Mouse (Mus musculus) liver, embryonic 11.5 days (tissue): ENCODE measurements around the gene Lrp11. TPM values are rescaled to one million over a fixed set of nuclear protein-coding genes. Genes with fewer than 3 reads are reported as not detected.

Experiments
- ATAC-seq: fragments of 200-750 bp; cut with Nextera tagmentation; replicated peaks from 2 replicates; pipeline ENCODE4 v1.8.0; 2017; ENCODE audit warnings: moderate number of reproducible peaks, mild to moderate bottlenecking, moderate TSS enrichment, moderate library complexity; ENCODE audit not compliant: low FRiP score
- DNase-seq: peaks from one replicate; pipeline ENCODE4 v3.0.0-alpha.2; 2017; ENCODE audit warnings: low spot score
- H3K27ac ChIP-seq: fragments of 300-500 bp; sonication (generic); 2 replicates; pipeline ENCODE4 v1.5.1; 2014; ENCODE audit warnings: mild to moderate bottlenecking, low read depth, low read length, control low read depth
- H3K27me3 ChIP-seq: fragments of 300-500 bp; sonication (generic); replicated peaks from 2 replicates; pipeline ENCODE4 v1.6.1; 2014; ENCODE audit warnings: low read length, mixed read lengths; ENCODE audit not compliant: control insufficient read depth, insufficient read depth
- H3K36me3 ChIP-seq: fragments of 300-500 bp; sonication (generic); 2 replicates; pipeline ENCODE4 v1.6.1; 2014; ENCODE audit warnings: mild to moderate bottlenecking, low read length, moderate library complexity, mixed read lengths; ENCODE audit not compliant: control insufficient read depth, insufficient read depth
- H3K4me1 ChIP-seq: fragments of 300-500 bp; sonication (generic); replicated peaks from 2 replicates; pipeline ENCODE4 v1.6.1; 2014; ENCODE audit warnings: low read length, mixed read lengths; ENCODE audit not compliant: control insufficient read depth, insufficient read depth
- H3K4me2 ChIP-seq: fragments of 300-500 bp; sonication (generic); 2 replicates; pipeline ENCODE4 v1.6.1; 2014; ENCODE audit warnings: mild to moderate bottlenecking, control low read depth, moderate library complexity
- H3K4me3 ChIP-seq: fragments of 300-500 bp; sonication (generic); 2 replicates; pipeline ENCODE4 v1.5.1; 2014; ENCODE audit warnings: low read depth, low read length, control low read depth
- H3K9ac ChIP-seq: fragments of 300-500 bp; sonication (generic); 2 replicates; pipeline ENCODE4 v1.6.1; 2014; ENCODE audit warnings: low read depth, low read length, control low read depth
- H3K9me3 ChIP-seq: fragments of 300-500 bp; sonication (generic); 2 replicates; pipeline ENCODE4 v1.6.1; 2016; ENCODE audit warnings: low read length, inconsistent platforms, mixed read lengths; ENCODE audit not compliant: control insufficient read depth
- WGBS: fragments of 180-500 bp; shearing (Covaris S2); extraction: QIAGEN DNeasy Blood & Tissue Kit; methylation state at CpG from one replicate; pipeline ENCODE4 v1.1.7; 2014; 5-methylcytosine and 5-hydroxymethylcytosine counted together
- polyA plus RNA-seq: library from polyadenylated mRNA; unstranded; fragments of >200 nt; fragmentation: Nextera tagmentation; extraction: Ambion mirVana; gene quantifications from 2 replicates; pipeline ENCODE4 v1.2.1, GENCODE M21; 2014

Gene Lrp11
- 1.8 and 2.3 TPM in 2 replicates for polyA plus RNA-seq

DNA sequence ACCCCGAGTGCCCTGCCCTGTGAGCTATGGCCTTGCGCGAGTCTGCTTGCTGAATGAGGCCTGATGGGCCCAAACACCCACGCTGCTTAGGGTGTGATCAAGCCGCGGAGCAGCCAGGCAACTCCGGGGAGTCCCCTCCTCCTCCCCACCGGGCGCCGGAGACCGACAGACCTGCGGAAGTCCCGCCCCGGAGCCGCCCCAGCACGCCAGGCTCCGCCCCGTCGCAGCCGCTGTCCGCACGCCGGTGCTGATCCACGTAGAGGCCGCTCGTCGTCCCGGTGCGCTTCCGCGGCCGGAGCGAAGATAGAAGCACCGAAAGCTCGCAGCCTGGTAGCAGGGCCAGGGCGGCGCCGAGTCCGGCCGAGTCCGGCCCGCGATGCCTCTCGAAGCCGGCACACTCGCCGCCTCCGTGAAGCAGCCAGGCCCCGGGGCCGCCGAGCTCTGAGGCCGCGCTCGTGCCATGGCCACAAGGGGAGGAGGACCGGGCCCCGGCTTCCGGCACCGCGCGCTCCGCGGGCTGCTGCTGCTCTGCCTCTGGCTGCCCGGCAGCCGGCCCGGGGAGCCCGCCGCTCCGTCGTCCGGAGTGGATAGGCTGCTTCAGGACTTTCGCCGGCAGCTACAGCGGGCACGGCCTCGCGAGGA, at the start of gene Lrp11:
Lrp11 (plus strand) TSS at position 209 of the 642 bp plus-strand sequence.
- H3K4me1 ChIP-seq = no peaks in the 10 kb centered on the region
- peak within 1 kb of the TSS; percentile 73 for H3K4me3 ChIP-seq
- 0% methylated on average over 65 of the region's 76 CpGs for WGBS

DNA sequence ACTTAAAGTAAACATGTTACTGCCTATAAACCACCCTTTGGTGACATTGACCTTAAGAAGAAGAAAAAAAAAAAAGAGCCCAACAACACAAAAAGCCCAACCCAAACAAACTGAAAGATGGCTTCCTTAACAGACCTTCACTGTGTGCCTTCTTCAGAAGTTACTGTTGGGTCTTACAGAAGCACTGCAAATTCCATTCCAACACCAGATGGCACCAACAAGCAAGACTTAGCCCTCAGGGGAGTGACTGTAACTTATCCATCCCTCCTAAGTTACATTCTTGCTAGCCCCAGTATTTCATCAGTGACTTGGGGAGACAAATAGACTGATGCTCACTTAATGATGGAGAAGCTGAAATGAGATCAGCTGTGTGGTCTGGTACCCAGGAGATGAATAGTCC, 11.6 kb upstream of the Lrp11 start:
- H3K4me2 ChIP-seq = no peak overlapping the region
- no peaks in the 10 kb centered on the region for H3K36me3 ChIP-seq
- ATAC-seq = no peak
- H3K4me3 ChIP-seq = no peak overlapping the region
- DNase-seq = no peak
- no peak overlapping the region for H3K9ac ChIP-seq
- H3K4me1 ChIP-seq = no peaks in the 10 kb centered on the region
- H3K9me3 ChIP-seq = no peaks in the 10 kb centered on the region
- H3K27me3 ChIP-seq = no peaks in the 10 kb centered on the region
- H3K27ac ChIP-seq = no peak overlapping the region

More for the DNA sequence above, at the start of gene Lrp11:
- H3K36me3 ChIP-seq = no peaks in the 10 kb centered on the region
- no peaks in the 10 kb centered on the region for H3K9me3 ChIP-seq
- H3K4me2 ChIP-seq = peak within 1 kb of the TSS; percentile 100
- peak within 1 kb of the TSS; percentile 53 for H3K9ac ChIP-seq
- peaks cover 14% of the 10 kb centered on the region for H3K27me3 ChIP-seq
- no peak within 1 kb of the TSS for H3K27ac ChIP-seq
- ATAC-seq = peak; percentile 93
- DNase-seq = peak; percentile 95

DNA sequence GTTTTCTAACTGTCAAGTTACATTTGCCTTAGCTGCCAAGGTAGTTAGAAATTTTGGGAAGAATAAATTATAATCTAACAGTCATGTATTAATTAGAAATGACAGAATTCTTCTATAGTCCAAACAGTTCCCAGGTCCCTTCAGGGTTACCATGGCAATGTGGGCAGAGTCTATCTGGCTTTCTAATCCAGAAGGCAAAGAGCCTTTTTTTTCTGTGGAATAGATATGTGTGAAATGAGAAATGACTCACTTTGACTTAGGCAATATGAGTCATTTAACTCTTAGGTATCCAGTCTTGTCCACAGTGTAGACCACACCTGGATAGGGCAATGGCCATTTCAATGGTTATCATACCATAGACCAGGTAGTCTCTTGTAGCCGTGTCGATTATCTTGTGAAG, 8.2 kb upstream of the Lrp11 start:
- DNase-seq (no peak), ATAC-seq (no peak)
- Histone ChIP-seq H3K36me3 (no peaks in the 10 kb centered on the region), H3K4me2 (no peak overlapping the region), H3K4me1 (no peaks in the 10 kb centered on the region), H3K27ac (no peak overlapping the region), H3K4me3 (no peak overlapping the region), H3K27me3 (no peaks in the 10 kb centered on the region), H3K9me3 (no peaks in the 10 kb centered on the region), H3K9ac (no peak overlapping the region)
- WGBS = 89% methylated on average over 2 of the region's 2 CpGs

DNA sequence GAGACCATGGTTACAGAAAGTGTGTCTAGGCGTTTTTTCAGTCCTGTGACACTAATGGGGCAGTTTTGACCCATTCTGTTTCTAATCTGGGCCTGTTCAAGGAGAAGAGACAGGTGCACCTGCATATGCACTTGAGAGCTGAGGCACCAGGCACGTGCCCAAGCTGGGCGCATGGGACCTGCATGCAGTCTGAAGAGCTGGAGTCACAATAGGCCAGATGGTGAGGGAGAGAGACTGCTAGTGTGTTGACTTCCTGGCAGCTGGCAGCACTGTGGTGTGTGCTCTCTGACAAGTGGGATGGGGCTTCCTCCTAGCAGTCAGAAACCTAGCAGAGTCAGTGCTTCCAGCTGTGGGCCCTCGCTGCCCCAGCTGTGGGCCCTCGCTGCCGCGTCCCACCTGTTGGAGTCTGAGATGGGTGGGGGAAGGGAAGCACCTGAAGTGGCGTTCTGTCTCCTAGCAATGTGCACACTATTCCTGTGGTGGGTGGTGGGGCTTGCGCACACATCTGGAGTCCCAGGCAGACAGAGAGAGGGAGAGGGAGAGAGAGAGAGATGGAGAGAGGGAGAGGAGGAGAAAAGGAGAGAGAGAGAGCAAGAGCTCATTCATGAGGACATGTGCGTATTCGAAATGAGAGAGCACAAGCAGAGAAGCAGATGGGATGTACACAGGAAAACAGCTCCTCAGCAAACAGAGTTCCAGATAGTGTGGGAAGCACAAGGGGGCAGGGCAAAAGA, 7.3 kb upstream of the Lrp11 start:
- H3K4me3 ChIP-seq = no peak overlapping the region
- DNase-seq = no peak
- no peak overlapping the region for H3K27ac ChIP-seq
- H3K9ac ChIP-seq = no peak overlapping the region
- H3K4me2 ChIP-seq = no peak overlapping the region
- H3K9me3 ChIP-seq = no peaks in the 10 kb centered on the region
- ATAC-seq = no peak
- 36% methylated on average over 11 of the region's 11 CpGs for WGBS
- H3K36me3 ChIP-seq = no peaks in the 10 kb centered on the region
- no peaks in the 10 kb centered on the region for H3K4me1 ChIP-seq
- H3K27me3 ChIP-seq = no peaks in the 10 kb centered on the region

DNA sequence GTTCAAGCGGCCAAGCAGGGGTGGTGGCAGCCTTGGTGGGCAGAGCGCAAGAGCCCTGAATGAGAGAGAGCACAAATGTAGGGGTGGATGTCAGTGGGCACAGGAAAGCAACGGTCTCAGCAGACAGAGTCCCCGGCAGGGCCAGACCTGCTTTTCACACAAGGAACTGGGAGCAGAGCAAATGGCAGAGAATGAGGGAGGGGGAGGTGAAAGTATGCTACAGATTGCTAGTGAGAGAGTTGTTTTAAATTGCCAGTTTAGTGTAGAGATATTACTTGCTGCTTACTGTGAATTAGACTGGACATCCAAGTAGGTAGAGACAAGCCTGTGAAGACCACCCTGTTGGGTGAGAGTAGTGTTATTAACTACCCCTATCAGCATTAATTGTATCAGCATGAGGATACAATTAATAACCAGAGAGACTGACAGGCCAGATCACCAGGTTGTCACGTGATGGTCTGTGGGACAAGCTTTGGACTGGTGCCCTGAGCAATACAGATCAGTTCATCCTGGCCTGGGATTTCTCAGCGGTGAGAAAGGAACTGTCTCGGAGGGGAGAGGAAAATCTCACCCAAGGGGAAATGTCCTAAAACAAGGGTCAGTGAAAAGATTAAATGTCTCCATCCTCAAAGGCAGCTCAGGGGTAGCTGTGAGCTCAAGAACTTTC, 6.6 kb upstream of the Lrp11 start:
- WGBS = 41% methylated on average over 7 of the region's 7 CpGs
- no peaks in the 10 kb centered on the region for H3K9me3 ChIP-seq

DNA sequence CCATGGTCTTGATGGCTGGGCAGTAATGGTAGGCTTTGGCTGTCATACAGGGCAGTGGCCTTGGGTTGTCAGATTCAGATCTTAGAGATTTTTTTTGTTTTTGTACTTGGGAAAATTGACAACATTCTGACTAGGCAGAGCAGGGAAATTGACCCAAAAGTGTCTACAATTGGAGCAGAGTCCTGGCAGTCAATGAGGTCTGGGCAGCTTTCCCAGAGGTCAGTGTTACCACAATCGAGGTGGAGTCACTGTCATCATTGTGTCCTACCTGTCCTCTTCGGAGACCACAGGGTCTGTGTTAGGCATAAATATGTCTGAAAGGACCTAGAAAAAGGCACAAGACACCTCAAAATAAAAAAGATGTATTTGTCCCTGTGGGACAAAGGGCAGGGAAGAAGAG, 2.8 kb upstream of the Lrp11 start:
- 55% methylated on average over 2 of the region's 2 CpGs for WGBS
- Histone ChIP-seq H3K9ac (no peak overlapping the region), H3K27me3 (peaks cover 13% of the 10 kb centered on the region), H3K9me3 (no peaks in the 10 kb centered on the region), H3K27ac (no peak overlapping the region), H3K4me2 (no peak overlapping the region), H3K36me3 (no peaks in the 10 kb centered on the region), H3K4me1 (no peaks in the 10 kb centered on the region), H3K4me3 (no peak overlapping the region)
- ATAC-seq = no peak
- DNase-seq = no peak

More for the DNA sequence above, 6.6 kb upstream of the Lrp11 start:
- Histone ChIP-seq H3K36me3 (no peaks in the 10 kb centered on the region), H3K27me3 (no peaks in the 10 kb centered on the region), H3K4me3 (no peak overlapping the region), H3K4me1 (no peaks in the 10 kb centered on the region), H3K9ac (no peak overlapping the region), H3K27ac (no peak overlapping the region), H3K4me2 (no peak overlapping the region)
- DNase-seq (no peak), ATAC-seq (no peak)

DNA sequence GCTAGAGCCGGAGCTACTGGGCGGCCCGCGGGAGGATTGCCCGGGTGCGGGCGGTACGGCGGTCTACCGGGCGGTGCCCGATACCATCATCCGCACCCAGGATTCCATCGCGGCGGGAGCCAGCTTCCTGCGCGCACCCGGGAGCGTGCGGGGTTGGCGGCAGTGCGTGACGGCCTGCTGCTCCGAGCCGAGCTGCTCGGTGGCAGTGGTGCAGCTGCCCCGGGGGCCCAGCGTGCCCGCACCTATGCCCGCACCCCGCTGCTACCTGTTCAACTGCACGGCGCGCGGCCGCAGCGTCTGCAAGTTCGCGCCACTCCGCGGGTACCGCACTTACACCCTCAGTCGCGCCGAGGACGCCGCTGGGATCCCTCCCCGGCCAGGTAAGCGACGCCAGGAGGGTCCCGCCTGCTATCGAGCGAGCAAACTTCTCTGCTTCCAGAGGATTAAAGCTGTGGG, 662 bp downstream of the Lrp11 start:
- H3K27me3 ChIP-seq = peaks cover 14% of the 10 kb centered on the region
- peak overlapping the region; percentile 100 for H3K4me2 ChIP-seq
- H3K4me1 ChIP-seq = no peaks in the 10 kb centered on the region
- under 1% methylated on average over 49 of the region's 54 CpGs for WGBS
- ATAC-seq (no peak), DNase-seq (peak; percentile 34)
- H3K9ac ChIP-seq = peak overlapping the region; percentile 5; the same call in 1 of the 2 replicates
- no peaks in the 10 kb centered on the region for H3K9me3 ChIP-seq
- peak overlapping the region; percentile 73 for H3K4me3 ChIP-seq
- H3K27ac ChIP-seq = no peak overlapping the region
- H3K36me3 ChIP-seq = no peaks in the 10 kb centered on the region

DNA sequence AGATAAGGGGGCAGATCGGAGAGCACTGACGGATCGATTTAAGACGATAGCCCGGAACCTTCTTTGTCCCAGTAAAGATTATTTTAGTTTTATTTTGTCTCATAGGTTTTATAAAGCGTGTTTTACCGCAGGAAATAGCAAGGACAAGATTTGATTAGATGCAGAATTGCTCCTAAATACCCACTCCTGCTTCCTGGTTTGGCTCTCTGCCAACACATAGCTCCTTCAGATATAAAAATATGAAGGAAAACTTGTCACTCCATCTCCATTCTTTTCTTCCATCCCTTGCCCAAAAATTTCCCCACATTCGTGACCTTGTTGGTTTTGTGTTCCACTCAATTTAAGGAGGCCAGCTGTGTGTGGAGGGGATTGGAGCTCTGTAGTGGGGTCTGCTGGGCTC, 1.2 kb downstream of the Lrp11 start:
- WGBS = 7% methylated on average over 8 of the region's 8 CpGs
- no peak for ATAC-seq
- H3K27ac ChIP-seq = no peak overlapping the region
- H3K4me3 ChIP-seq = peak overlapping the region; percentile 73
- peak overlapping the region; percentile 100 for H3K4me2 ChIP-seq
- no peaks in the 10 kb centered on the region for H3K36me3 ChIP-seq
- H3K9ac ChIP-seq = no peak overlapping the region
- H3K9me3 ChIP-seq = no peaks in the 10 kb centered on the region
- peaks cover 14% of the 10 kb centered on the region for H3K27me3 ChIP-seq
- no peaks in the 10 kb centered on the region for H3K4me1 ChIP-seq
- DNase-seq = no peak
